Mouse (Mus musculus) frontal cortex, postnatal 36 days (tissue): ENCODE measurements at regions not wholly inside any gene's neighbourhood (a gene's known extent, or its start where the extent isn't known, plus 50 kb on each side); places are given as distances from the start of the nearest gene placed in this dataset.
"Not testable (repeated sequence)": the region's sequence is repeated elsewhere in the genome, so short reads cannot be mapped to it uniquely, and the experiment has no call there.

Experiments used
- DNase-seq, 2 experiments: peaks; one replicate each; pipeline ENCODE4 v3.0.0; 2022; ENCODE audit warnings: low spot score in 2 of 2

- no peak for DNase-seq
Measured at GRCm38 (mm10) chr9:43520931-43521330, 210.3 kb downstream of the Trim29 start.

GRCm38 (mm10) chr9:43524947-43525565, 214.4 kb downstream of the Trim29 start:
- no peak for DNase-seq

GRCm38 (mm10) chr9:43532187-43532586, 211.6 kb upstream of the Nectin1 start:
- DNase-seq: no peak

GRCm38 (mm10) chr9:43535967-43536366, 207.8 kb upstream of the Nectin1 start:
- peak in 1 of 2 experiments; percentile 39 for DNase-seq

GRCm38 (mm10) chr9:43537121-43537520, 206.7 kb upstream of the Nectin1 start:
- DNase-seq: peak; percentile 74 to 79

GRCm38 (mm10) chr9:43540131-43540530, 203.7 kb upstream of the Nectin1 start:
- no peak for DNase-seq

- DNase-seq: no peak
Measured at GRCm38 (mm10) chr9:43541234-43541633, 202.6 kb upstream of the Nectin1 start.

GRCm38 (mm10) chr9:43542077-43542654, 201.6 kb upstream of the Nectin1 start:
- DNase-seq: no peak

- DNase-seq: peak; percentile 67 to 71
Measured at GRCm38 (mm10) chr9:43545081-43545565, 198.7 kb upstream of the Nectin1 start.

- DNase-seq: peak; percentile 48 to 64
Measured at GRCm38 (mm10) chr9:43548883-43549282, 194.9 kb upstream of the Nectin1 start.

GRCm38 (mm10) chr9:43549293-43549692, 194.5 kb upstream of the Nectin1 start:
- DNase-seq: no peak

- DNase-seq: not testable (repeated sequence)
Measured at GRCm38 (mm10) chr9:43552758-43553157, 191.0 kb upstream of the Nectin1 start.

GRCm38 (mm10) chr9:43562016-43562415, 181.8 kb upstream of the Nectin1 start:
- no peak for DNase-seq

- DNase-seq: no peak
Measured at GRCm38 (mm10) chr9:43564239-43564906, 179.4 kb upstream of the Nectin1 start.

GRCm38 (mm10) chr9:43568851-43569250, 174.9 kb upstream of the Nectin1 start:
- no peak for DNase-seq

GRCm38 (mm10) chr9:43571086-43571485, 172.7 kb upstream of the Nectin1 start:
- no peak for DNase-seq

GRCm38 (mm10) chr9:43575659-43576058, 168.1 kb upstream of the Nectin1 start:
- no peak for DNase-seq

GRCm38 (mm10) chr9:43580653-43581052, 163.1 kb upstream of the Nectin1 start:
- no peak for DNase-seq

- no peak for DNase-seq
Measured at GRCm38 (mm10) chr9:43585616-43586015, 158.2 kb upstream of the Nectin1 start.

GRCm38 (mm10) chr9:43593236-43593635, 150.5 kb upstream of the Nectin1 start:
- DNase-seq: peak; percentile 79 to 82

GRCm38 (mm10) chr9:43594814-43595213, 149.0 kb upstream of the Nectin1 start:
- no peak for DNase-seq

GRCm38 (mm10) chr9:43595461-43595860, 148.3 kb upstream of the Nectin1 start:
- no peak for DNase-seq

GRCm38 (mm10) chr9:43600396-43600795, 143.4 kb upstream of the Nectin1 start:
- DNase-seq: no peak
